ENCODE assay signal across 27 mouse cellular contexts in the genomic region with DNA sequence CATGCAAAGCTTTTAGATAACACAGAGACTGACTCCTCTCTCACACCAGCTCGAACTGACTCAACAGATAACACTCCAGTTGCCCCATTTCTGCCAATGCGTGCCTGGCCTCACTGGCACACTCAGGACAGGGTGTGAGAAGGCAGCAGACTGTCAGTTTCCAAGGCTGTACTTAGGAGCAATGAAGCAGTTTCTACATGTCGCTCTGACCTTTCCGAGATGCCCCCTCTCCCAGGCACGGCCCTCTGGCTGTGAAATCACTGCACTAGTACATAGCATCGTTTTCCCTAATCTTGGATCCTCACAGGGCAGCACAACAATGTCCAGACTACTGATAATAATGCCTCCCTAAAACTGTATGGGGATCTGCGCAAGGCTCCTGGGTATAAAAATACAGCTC.
DNase-seq lines count a peak whose midpoint lies in the region; ATAC-seq lines count a peak whose summit lies in the region.
"Had no signal": no experiment of that assay in that cellular context is flagged by ENCODE, and none has a peak within 500 bp of the region (broad histone marks: within the 10 kb centered on the region; RNA-seq: fewer than 3 reads in every experiment).

No protein-coding gene starts in this region.

- no peak overlapping the region for H3K9ac ChIP-seq in heart, embryonic 13.5 days
- H3K9ac ChIP-seq: embryonic facial prominence, embryonic 13.5 days; forebrain, embryonic 12.5 days; forebrain, embryonic 15.5 days; hindbrain, embryonic 14.5 days had no signal

- no peaks in the 10 kb centered on the region for H3K27me3 ChIP-seq in heart, embryonic 13.5 days (replicated peaks)
- H3K27me3 ChIP-seq in limb, embryonic 10.5 days (ENCODE audit: low read depth, poor library complexity, severe bottlenecking) = no peaks in the 10 kb centered on the region
- H3K27me3 ChIP-seq: embryonic facial prominence, embryonic 13.5 days; forebrain, embryonic 12.5 days; forebrain, embryonic 15.5 days had no signal

- no peaks in the 10 kb centered on the region for H3K9me3 ChIP-seq in heart, embryonic 13.5 days
- H3K9me3 ChIP-seq in limb, embryonic 10.5 days (replicated peaks) = no peaks in the 10 kb centered on the region
- H3K9me3 ChIP-seq: embryonic facial prominence, embryonic 10.5 days; embryonic facial prominence, embryonic 13.5 days; forebrain, embryonic 12.5 days; forebrain, embryonic 15.5 days; hindbrain, embryonic 10.5 days had no signal

- DNase-seq in heart, adult 11 months = peak; percentile 68
- no peak for DNase-seq in heart, adult 18-20 months
- DNase-seq in heart, postnatal 14 days = no peak
- DNase-seq in limb, embryonic 10.5 days (ENCODE audit: low spot score) = peak; percentile 25
- DNase-seq in kidney, adult 11 months = no peak
- DNase-seq: adrenal gland, adult 8-10 months; adrenal gland, postnatal 25 days; cerebellum, adult 11-12 months; cerebellum, adult 8-10 months; cerebellum, postnatal 10 days; cerebellum, postnatal 36 days; embryo, embryonic 11 days; gastrocnemius, postnatal 10 days; gastrocnemius, postnatal 36 days; heart, postnatal 36 days had no signal

- peaks cover 9% of the 10 kb centered on the region for H3K36me3 ChIP-seq in heart, embryonic 13.5 days
- H3K36me3 ChIP-seq in limb, embryonic 10.5 days = peaks cover 87% of the 10 kb centered on the region

- 0 out of 2 replicates have a peak overlapping the region, but pooled peaks have one; percentile 6 for H3K27ac ChIP-seq in heart, embryonic 13.5 days (replicated peaks)
- no peak overlapping the region for H3K27ac ChIP-seq in limb, embryonic 10.5 days
- H3K27ac ChIP-seq: embryonic facial prominence, embryonic 10.5 days; embryonic facial prominence, embryonic 13.5 days; forebrain, embryonic 12.5 days; forebrain, embryonic 15.5 days; hindbrain, embryonic 10.5 days; hindbrain, embryonic 14.5 days; hindbrain, postnatal 0 days had no signal

- intact Hi-C loops in heart, postnatal 14 days (cut with DNase I) = no loop called here

- no peak overlapping the region for H3K4me2 ChIP-seq in heart, embryonic 13.5 days
- H3K4me2 ChIP-seq: embryonic facial prominence, embryonic 13.5 days; forebrain, embryonic 12.5 days; forebrain, embryonic 15.5 days; hindbrain, embryonic 14.5 days had no signal

- 40% methylated on average over 7 of the region's 7 CpGs for WGBS in heart, embryonic 13.5 days
- 89% methylated on average over 7 of the region's 7 CpGs for WGBS in limb, embryonic 10.5 days

- H3K4me1 ChIP-seq in heart, embryonic 13.5 days = peaks cover 10% of the 10 kb centered on the region
- peaks cover 25% of the 10 kb centered on the region for H3K4me1 ChIP-seq in limb, embryonic 10.5 days

- no peak overlapping the region for H3K4me3 ChIP-seq in heart, embryonic 13.5 days
- no peak overlapping the region for H3K4me3 ChIP-seq in limb, embryonic 10.5 days
- H3K4me3 ChIP-seq: embryonic facial prominence, embryonic 10.5 days; embryonic facial prominence, embryonic 13.5 days; erythroblast, embryonic 14.5 days; forebrain, embryonic 12.5 days; forebrain, embryonic 15.5 days; hindbrain, embryonic 10.5 days had no signal

- no peak for ATAC-seq in heart, embryonic 13.5 days (ENCODE audit: extremely low read depth, insufficient number of reproducible peaks, low FRiP score, low TSS enrichment)
- ATAC-seq: activated CD4-positive, CD25-positive, alpha-beta regulatory T cell, adult 4 months; forebrain, embryonic 15.5 days; hindbrain, postnatal 0 days; inflammation-experienced regulatory T-cells, adult 6 months; intestine, embryonic 16.5 days had no signal

Comparison
In these comparisons a context has a peak if more than half of its experiments do, and no peak if none do; other contexts are left out.
1. DNase-seq: peak in heart, adult 11 months (single experiment) and limb, embryonic 10.5 days (single experiment); none in heart, adult 18-20 months (0 of 2), heart, postnatal 14 days (0 of 2) and kidney, adult 11 months (single experiment).